Comparison of ENCODE assay signal across 28 mouse cellular contexts in the genomic region with DNA sequence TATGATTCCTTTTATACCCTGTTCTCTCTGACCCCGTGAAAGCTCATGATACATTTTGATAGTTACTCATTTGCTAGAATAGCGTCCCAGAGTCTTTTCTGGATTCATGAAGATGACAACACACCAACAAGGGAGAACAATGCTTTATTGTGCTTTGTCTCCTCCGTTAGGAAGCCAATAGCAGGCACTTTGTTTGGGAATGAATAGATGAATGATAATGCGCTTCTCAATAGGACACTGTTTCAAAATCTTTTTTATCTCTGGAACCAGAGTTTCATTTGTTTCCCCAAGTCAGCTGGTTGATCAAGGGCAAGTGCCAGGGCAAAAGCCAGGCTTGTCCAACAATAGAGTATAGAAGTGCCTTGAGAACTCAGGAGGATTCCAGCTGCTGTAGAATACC.
DNase-seq lines count a peak whose midpoint lies in the region; ATAC-seq and TF ChIP-seq lines count a peak whose summit lies in the region.
"Had no signal": no experiment of that assay in that cellular context is flagged by ENCODE, and none has a peak within 500 bp of the region (broad histone marks: within the 10 kb centered on the region; RNA-seq: fewer than 3 reads in every experiment).

No protein-coding gene starts in this region.

- 37% methylated on average over 4 of the region's 4 CpGs for WGBS in hindbrain, embryonic 10.5 days
- WGBS in hindbrain, embryonic 16.5 days: 36% methylated on average over 4 of the region's 4 CpGs

- no peak overlapping the region for H3K9ac ChIP-seq in hindbrain, embryonic 16.5 days (ENCODE audit: low read depth, low read length)
- H3K9ac ChIP-seq: embryonic facial prominence, embryonic 13.5 days; forebrain, embryonic 12.5 days; limb, embryonic 12.5 days had no signal

- H3K4me3 ChIP-seq in hindbrain, embryonic 10.5 days: no peak overlapping the region
- no peak overlapping the region for H3K4me3 ChIP-seq in hindbrain, embryonic 16.5 days (ENCODE audit: low read length)
- H3K4me3 ChIP-seq in cortical plate, adult 2 months (ENCODE audit: insufficient read depth, low read length): no peak overlapping the region; the same call in 1 of the 2 replicates
- H3K4me3 ChIP-seq: embryonic facial prominence, embryonic 13.5 days; erythroblast, embryonic 14.5 days; forebrain, embryonic 12.5 days; gastrocnemius, adult 2 months; heart, embryonic 10.5 days; limb, embryonic 12.5 days had no signal

- H3K36me3 ChIP-seq in hindbrain, embryonic 10.5 days: no peaks in the 10 kb centered on the region
- H3K36me3 ChIP-seq in hindbrain, embryonic 16.5 days (ENCODE audit: control insufficient read depth, insufficient read depth, low read length): no peaks in the 10 kb centered on the region
- H3K36me3 ChIP-seq: embryonic facial prominence, embryonic 13.5 days; forebrain, embryonic 12.5 days; heart, embryonic 10.5 days; limb, embryonic 12.5 days had no signal

- no peak for TF ChIP-seq CTCF in cortical plate, adult 2 months (IDR thresholded peaks at IDR 0.05; ENCODE audit: extremely low read depth, insufficient read depth, low read length)

- peak overlapping the region; percentile 46 for H3K27ac ChIP-seq in hindbrain, embryonic 10.5 days
- H3K27ac ChIP-seq in hindbrain, embryonic 16.5 days (ENCODE audit: low read depth, low read length): no peak overlapping the region
- peak overlapping the region; percentile 91; the same call in 1 of the 2 replicates for H3K27ac ChIP-seq in cortical plate, adult 2 months (ENCODE audit: insufficient read depth, low read length)
- H3K27ac ChIP-seq: embryonic facial prominence, embryonic 13.5 days; forebrain, embryonic 12.5 days; gastrocnemius, adult 2 months; heart, embryonic 10.5 days; limb, embryonic 12.5 days had no signal

- peaks cover 8% of the 10 kb centered on the region for H3K4me1 ChIP-seq in hindbrain, embryonic 10.5 days (replicated peaks)
- H3K4me1 ChIP-seq in hindbrain, embryonic 16.5 days (ENCODE audit: control insufficient read depth, insufficient read depth, low read depth, low read length): no peaks in the 10 kb centered on the region
- no peaks in the 10 kb centered on the region for H3K4me1 ChIP-seq in cortical plate, adult 2 months (ENCODE audit: control insufficient read depth, insufficient read depth, low read length)
- H3K4me1 ChIP-seq: embryonic facial prominence, embryonic 13.5 days; heart, embryonic 10.5 days; limb, embryonic 12.5 days had no signal

- TF ChIP-seq POLR2A in cortical plate, adult 2 months (IDR thresholded peaks at IDR 0.05; ENCODE audit: extremely low read depth, insufficient read depth, low read length): no peak

- DNase-seq in hindbrain, embryonic 10.5 days (ENCODE audit: low spot score): no peak
- peak; percentile 27 for DNase-seq in left cerebral cortex, adult 11 months (ENCODE audit: low spot score)
- DNase-seq in left cerebral cortex, adult 8-10 months (ENCODE audit: low spot score in 2 of 2): no peak
- peak; percentile 80 for DNase-seq in retina, postnatal 1 day
- no peak for DNase-seq in adrenal gland, adult 2 months
- DNase-seq: adrenal gland, postnatal 10 days; cerebellum, postnatal 10 days; embryo, embryonic 11 days; gastrocnemius, adult 2 months; heart, postnatal 4 days; kidney, postnatal 25 days; lung, adult 18-20 months; lung, postnatal 10 days; right cerebral cortex, postnatal 25 days; spleen, adult 18-20 months; thymus, adult 18-20 months; thymus, postnatal 4 days had no signal

- H3K9me3 ChIP-seq in hindbrain, embryonic 10.5 days: no peaks in the 10 kb centered on the region
- no peaks in the 10 kb centered on the region for H3K9me3 ChIP-seq in hindbrain, embryonic 16.5 days (ENCODE audit: control insufficient read depth, low read length)
- H3K9me3 ChIP-seq: embryonic facial prominence, embryonic 13.5 days; forebrain, embryonic 12.5 days; heart, embryonic 10.5 days; limb, embryonic 12.5 days had no signal

- H3K27me3 ChIP-seq in hindbrain, embryonic 10.5 days (ENCODE audit: insufficient read depth, poor library complexity, severe bottlenecking): no peaks in the 10 kb centered on the region
- H3K27me3 ChIP-seq in hindbrain, embryonic 16.5 days (replicated peaks; ENCODE audit: control insufficient read depth, insufficient read depth, low read length): no peaks in the 10 kb centered on the region
- H3K27me3 ChIP-seq: embryonic facial prominence, embryonic 13.5 days; forebrain, embryonic 12.5 days; limb, embryonic 12.5 days had no signal

- ATAC-seq in hindbrain, embryonic 16.5 days: no peak
- ATAC-seq: activated CD4-positive, CD25-positive, alpha-beta regulatory T cell, adult 4 months; intestine, postnatal 0 days had no signal

- H3K4me2 ChIP-seq in hindbrain, embryonic 16.5 days (ENCODE audit: low read length): no peak overlapping the region
- H3K4me2 ChIP-seq: embryonic facial prominence, embryonic 13.5 days; forebrain, embryonic 12.5 days; limb, embryonic 12.5 days; liver, embryonic 11.5 days; midbrain, embryonic 11.5 days had no signal

Comparison
In these comparisons a context has a peak if more than half of its experiments do, and no peak if none do; other contexts are left out.
1. DNase-seq: peak in left cerebral cortex, adult 11 months (single experiment) and retina, postnatal 1 day (single experiment); none in hindbrain, embryonic 10.5 days (single experiment), left cerebral cortex, adult 8-10 months (0 of 2) and adrenal gland, adult 2 months (single experiment).